Mouse (Mus musculus) CD4-positive, CD25-positive, alpha-beta regulatory T cell, adult 2 months (primary cell): ENCODE data around the gene Ddx28.
A peak's percentile ranks its signal among the peaks of the same experiment; 100 is the strongest.

ENCODE experiments used
- DNase-seq: peaks from one replicate; pipeline ENCODE4 v3.0.0-alpha.2; 2012; ENCODE audit warnings: low read depth, low spot score

The Ddx28 gene

DNA sequence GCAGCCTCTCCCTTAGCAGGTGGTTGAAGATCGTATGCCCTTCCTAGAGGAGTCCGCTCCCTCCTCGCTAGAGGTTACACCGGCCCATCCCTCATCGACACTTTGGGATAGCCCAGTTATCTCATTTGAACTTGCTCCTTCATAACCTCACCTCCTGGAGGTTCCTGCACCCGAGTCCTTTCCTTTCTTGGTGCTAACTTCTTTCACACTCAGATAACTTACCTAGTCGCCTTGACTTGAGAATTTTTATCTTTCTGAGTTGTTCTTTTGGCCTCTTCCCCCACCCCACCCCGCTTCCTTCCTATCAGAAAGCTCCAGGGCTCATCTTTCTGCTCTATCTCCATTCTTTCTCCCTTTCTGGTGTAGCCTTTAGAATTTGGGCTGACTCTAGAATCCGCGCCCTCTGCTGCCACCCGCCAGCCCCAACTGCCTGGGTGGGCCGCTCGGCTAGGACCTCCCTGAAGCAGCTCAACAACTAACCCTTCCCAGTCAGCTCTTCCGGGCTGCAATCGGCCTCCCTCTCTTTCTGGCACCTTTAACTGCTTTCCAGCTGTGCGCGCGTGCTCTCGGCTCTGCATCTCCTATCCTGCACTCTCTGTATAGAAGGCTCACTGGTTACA, 44.9 kb downstream of the Ddx28 start:
- peak; percentile 36 for DNase-seq

DNA sequence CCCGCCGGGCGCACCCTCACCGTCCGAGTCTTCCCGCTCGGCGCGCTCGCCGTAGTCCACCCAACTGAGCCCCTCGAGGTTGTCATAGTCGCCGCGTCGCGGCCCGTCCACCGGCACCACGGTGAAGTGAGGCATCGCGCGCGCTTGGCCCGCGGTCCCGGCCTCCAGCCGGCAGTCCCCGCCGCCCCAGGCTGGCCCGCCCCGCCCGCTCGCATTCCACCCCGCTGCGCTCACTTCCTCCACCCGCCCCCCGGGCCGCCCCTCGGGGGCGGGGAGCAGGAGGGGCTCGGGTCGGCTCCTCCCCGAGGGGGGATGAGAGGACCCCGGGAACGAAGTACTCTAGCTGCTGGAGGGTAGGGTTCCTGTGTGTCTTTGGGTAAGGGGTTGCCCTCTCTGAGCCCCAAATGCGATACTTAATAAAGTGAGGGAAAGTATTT, 45.8 kb downstream of the Ddx28 start, which contains the start of gene Slc12a4:
Slc12a4 (minus strand) TSS at position 193 of the 437 bp plus-strand sequence.
- DNase-seq: peak; percentile 81

- DNase-seq: peak; percentile 64
Observed at GRCm38 (mm10) chr8:105965266-105965904, 46.3 kb downstream of the Ddx28 start.

DNA sequence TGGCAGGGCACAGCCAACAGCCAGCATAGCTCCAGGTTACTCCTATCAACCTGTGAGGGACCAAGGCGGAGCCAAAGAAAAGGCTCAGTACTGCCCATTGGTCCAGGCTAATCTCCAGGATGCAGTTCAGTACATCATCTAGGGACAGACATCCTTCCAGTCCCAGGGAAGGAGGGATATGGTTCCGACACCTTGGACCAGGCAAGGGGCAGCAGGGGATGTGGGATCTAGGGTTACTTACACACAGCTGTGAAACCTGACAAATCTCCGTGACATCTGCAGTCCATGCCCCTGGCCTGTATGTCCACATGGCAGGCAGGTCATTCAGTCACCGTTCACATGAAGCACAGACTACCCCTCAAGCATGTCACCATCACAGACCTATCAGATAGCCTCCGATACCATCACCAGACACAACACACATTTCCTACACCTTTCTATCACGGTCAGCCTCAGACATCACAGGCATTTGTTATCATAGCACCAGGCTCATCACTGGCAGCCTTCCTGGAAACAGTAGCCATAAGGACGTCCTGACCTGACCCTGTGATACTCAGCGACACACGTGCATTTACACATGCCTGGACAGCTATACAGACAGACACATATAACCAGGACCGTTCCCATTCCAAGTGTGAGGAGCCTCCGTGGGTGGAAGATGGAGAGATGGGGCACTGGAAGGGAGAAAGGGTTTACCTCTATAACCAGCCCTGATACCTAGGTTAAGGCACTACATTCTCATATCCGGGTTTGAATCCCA, 47.0 kb downstream of the Ddx28 start:
- no peak for DNase-seq

DNA sequence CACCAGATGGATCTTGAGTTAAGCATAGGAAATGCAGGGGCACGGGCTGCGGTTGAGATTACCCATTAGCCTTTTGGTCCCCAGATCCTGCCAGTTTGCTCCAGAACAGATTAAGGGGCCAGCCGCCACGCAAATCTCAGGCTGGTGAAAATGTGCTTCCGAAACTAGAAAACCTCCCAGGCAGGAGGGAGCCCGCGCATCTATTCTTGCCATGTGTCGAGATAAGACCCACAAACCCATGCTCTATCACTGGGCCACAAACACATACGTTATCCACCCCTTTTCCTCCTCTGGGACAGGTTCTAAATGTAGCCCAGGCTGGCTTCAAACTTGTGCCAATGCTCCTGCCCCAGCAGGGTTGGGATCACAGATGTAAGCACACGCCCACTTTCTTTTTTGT, 50.1 kb downstream of the Ddx28 start:
- no peak for DNase-seq

DNA sequence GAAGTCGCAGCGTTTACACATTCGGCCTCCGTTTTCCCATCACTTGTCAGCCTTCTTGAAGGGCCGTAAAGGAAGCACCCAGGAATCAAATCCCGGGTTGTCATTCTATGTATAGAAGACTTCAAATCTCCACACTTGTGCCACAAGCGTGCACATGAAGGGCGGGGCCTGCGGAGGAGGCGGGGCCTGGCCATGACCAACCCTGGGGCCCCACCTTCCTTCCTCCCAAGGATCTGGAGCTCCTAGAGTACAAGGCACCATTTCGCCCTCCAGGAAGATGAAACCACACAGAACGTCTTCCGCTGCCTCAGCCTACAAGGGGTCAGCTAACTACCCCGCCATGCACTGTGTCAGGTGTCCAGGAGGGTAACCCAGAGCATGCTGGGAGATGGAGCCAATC, 50.6 kb downstream of the Ddx28 start:
- DNase-seq: no peak
